Mouse (Mus musculus) cerebellum, adult 2 months (tissue): Measurements from ENCODE around the gene Olfr1380.
"Not testable (repeated sequence)": the region's sequence is repeated elsewhere in the genome, so short reads cannot be mapped to it uniquely, and the experiment has no call there.

Source experiments
- CTCF ChIP-seq: fragments of 200-500 bp; IDR thresholded peaks from 2 replicates; pipeline ENCODE4 v1.5.1; 2011; ENCODE audit warnings: low read depth, mild to moderate bottlenecking, control low read depth, low read length, moderate library complexity, borderline replicate concordance; ENCODE audit not compliant: insufficient read depth
- POLR2A ChIP-seq: fragments of 200-500 bp; IDR thresholded peaks from 2 replicates; pipeline ENCODE4 v1.6.1; 2011; ENCODE audit warnings: low read length, control low read depth, borderline replicate concordance; ENCODE audit not compliant: insufficient read depth

- not testable (repeated sequence) for TF ChIP-seq POLR2A, CTCF
Measured at GRCm38 (mm10) chr11:49611349-49611748, 54.7 kb downstream of the Olfr1380 start.
